Mouse (Mus musculus): ENCODE measurements around the gene Tent4b.

GRCm38 (mm10) chr8:88241871-88242270 is 42.9 kb downstream of the Tent4b start:
- TF ChIP-seq CTCF (IDR thresholded peaks at IDR 0.05; ENCODE audit: low read depth) (no peak), EP300 (optimal IDR thresholded peaks at IDR 0.05) (no peak)

Measured in stomach, postnatal 0 days (tissue).